Mouse (Mus musculus) heart, embryonic 16.5 days (tissue): ENCODE measurements around the gene Hs3st2. TPM values are rescaled to one million over a fixed set of nuclear protein-coding genes. Genes with fewer than 3 reads are reported as not detected.

Experiments used
- ATAC-seq: fragments of 200-750 bp; cut with Nextera tagmentation; replicated peaks from 2 replicates; pipeline ENCODE4 v1.8.0; 2017; ENCODE audit warnings: moderate number of reproducible peaks; ENCODE audit not compliant: insufficient read depth, low FRiP score; ENCODE audit errors: extremely low read depth
- H3K27ac ChIP-seq: fragments of 300-500 bp; sonication (generic); 2 replicates; pipeline ENCODE4 v1.5.1; 2014; ENCODE audit warnings: mild to moderate bottlenecking, low read length, control low read depth, moderate library complexity
- H3K27me3 ChIP-seq: fragments of 300-500 bp; sonication (generic); 2 replicates; pipeline ENCODE4 v1.6.1; 2014; ENCODE audit warnings: low read length, mixed read lengths; ENCODE audit not compliant: control insufficient read depth, insufficient read depth
- H3K36me3 ChIP-seq: fragments of 300-500 bp; sonication (generic); 2 replicates; pipeline ENCODE4 v1.6.1; 2014; ENCODE audit not compliant: control insufficient read depth, insufficient read depth
- H3K4me1 ChIP-seq: fragments of 300-500 bp; sonication (generic); 2 replicates; pipeline ENCODE4 v1.6.1; 2014; ENCODE audit warnings: low read length, mixed read lengths; ENCODE audit not compliant: control insufficient read depth, insufficient read depth
- H3K4me2 ChIP-seq: fragments of 300-500 bp; sonication (generic); 2 replicates; pipeline ENCODE4 v1.6.1; 2014; ENCODE audit warnings: low read depth, mild to moderate bottlenecking, control low read depth, low read length
- H3K4me3 ChIP-seq: fragments of 300-500 bp; sonication (generic); 2 replicates; pipeline ENCODE4 v1.5.1; 2014; ENCODE audit warnings: mild to moderate bottlenecking, control low read depth, low read length
- H3K9ac ChIP-seq: fragments of 300-500 bp; sonication (generic); 2 replicates; pipeline ENCODE4 v1.6.1; 2014; ENCODE audit warnings: low read length, control low read depth
- H3K9me3 ChIP-seq: fragments of 300-500 bp; sonication (generic); replicated peaks from 2 replicates; pipeline ENCODE4 v1.6.1; 2016; ENCODE audit warnings: low read length; ENCODE audit not compliant: control insufficient read depth
- WGBS: fragments of 180-500 bp; shearing (Covaris S2); extraction: QIAGEN DNeasy Blood & Tissue Kit; methylation state at CpG from one replicate; pipeline ENCODE4 v1.1.7; 2014; 5-methylcytosine and 5-hydroxymethylcytosine counted together
- polyA plus RNA-seq: library from polyadenylated mRNA; unstranded; fragments of >200 nt; fragmentation: Nextera tagmentation; extraction: Ambion mirVana; gene quantifications from 2 replicates; pipeline ENCODE4 v1.2.1, GENCODE M21; 2015

Gene Hs3st2
- polyA plus RNA-seq, 1 experiment from 2014 or later: 0.12 TPM

DNA sequence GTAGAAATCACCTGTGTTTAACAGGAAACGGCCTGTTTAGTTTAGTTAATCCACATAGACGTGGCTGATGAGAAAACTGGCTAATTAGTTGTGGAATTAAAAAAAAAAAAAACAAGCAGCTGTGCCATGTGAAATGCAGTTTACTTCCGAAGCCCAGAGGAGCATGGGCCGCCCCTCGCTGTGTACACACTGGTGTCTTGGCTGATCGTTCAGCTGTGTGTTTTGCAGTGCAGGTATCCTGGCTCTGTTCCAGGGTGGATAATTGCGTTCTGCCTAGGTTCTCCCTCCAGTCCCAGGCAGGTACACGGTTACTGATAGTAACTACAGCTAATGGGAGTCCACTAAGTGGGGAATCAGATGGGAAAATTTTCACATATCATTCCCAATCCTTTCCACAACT is 86.6 kb downstream of the Hs3st2 start:
- Histone ChIP-seq H3K4me1 (no peaks in the 10 kb centered on the region), H3K4me3 (no peak overlapping the region), H3K36me3 (no peaks in the 10 kb centered on the region), H3K27me3 (no peaks in the 10 kb centered on the region), H3K4me2 (no peak overlapping the region), H3K9ac (no peak overlapping the region), H3K27ac (no peak overlapping the region), H3K9me3 (no peaks in the 10 kb centered on the region)
- no peak for ATAC-seq
- WGBS: 63% methylated on average over 8 of the region's 8 CpGs

DNA sequence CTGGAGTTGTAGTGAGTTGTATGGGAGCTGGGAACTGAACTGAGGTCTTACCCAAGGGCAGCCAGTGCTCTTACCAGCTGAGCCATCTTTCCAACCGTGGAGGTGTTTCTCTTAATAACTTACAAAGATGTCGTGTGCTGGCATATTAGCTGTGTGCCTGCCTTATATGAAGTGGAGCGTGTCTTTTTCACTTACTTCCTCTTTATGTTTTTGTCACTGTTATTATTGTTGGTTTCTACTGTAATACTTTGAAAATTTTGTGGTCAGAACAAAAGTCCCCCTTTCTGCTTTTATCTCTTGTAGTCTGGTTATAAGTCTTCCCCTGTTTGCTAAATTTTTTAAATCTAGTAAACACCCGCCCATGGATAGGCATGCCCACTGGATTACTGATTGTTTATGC is 88.4 kb downstream of the Hs3st2 start:
- Histone ChIP-seq H3K4me2 (no peak overlapping the region), H3K27me3 (no peaks in the 10 kb centered on the region), H3K9ac (no peak overlapping the region), H3K27ac (no peak overlapping the region), H3K36me3 (no peaks in the 10 kb centered on the region), H3K4me3 (no peak overlapping the region), H3K9me3 (no peaks in the 10 kb centered on the region), H3K4me1 (no peaks in the 10 kb centered on the region)
- WGBS: 73% methylated on average over 4 of the region's 4 CpGs
- ATAC-seq: no peak

DNA sequence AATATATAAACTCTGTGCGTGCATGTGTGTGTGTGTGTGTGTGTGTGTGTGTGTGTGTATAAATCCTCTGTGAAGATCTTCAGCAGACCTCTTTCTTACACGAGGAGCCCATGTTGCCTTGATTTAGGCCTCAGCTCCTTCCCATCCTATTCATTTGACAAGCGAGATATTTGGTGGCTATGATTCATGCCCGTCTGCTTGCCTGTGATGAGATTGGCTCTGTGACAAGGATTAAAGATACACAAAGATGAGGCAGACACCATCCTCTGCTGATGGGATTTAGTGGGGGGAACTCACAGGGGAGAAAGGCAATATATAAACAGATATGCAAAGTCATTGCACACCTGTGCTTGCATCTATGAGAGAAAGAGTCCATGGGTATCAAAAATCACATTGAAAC is 92.9 kb downstream of the Hs3st2 start:
- H3K27ac ChIP-seq: no peak overlapping the region
- no peak for ATAC-seq
- 72% methylated on average over 4 of the region's 4 CpGs for WGBS

DNA sequence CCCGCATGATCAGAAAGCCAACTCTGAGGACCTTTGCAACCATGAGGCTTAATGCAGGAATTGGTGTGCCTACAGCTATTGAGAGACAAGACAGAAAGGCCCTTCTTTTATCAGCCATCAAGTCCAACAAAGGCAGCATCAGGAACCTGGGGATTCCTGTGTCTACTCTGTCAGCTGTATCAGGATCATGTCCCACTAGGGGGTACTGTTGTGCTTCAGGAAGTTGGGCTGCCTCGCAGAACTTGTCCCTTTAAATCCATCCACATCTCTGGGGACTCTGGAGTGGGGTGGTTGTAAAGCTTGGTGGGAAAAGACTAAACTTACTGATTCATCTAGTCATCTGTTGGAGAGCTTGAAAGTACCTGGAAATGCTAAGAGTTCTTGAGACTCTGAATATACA is 93.6 kb downstream of the Hs3st2 start:
- ATAC-seq: no peak
- no peaks in the 10 kb centered on the region for H3K36me3 ChIP-seq

More for the DNA sequence above, 92.9 kb downstream of the Hs3st2 start:
- Histone ChIP-seq H3K4me1 (no peaks in the 10 kb centered on the region), H3K9me3 (no peaks in the 10 kb centered on the region), H3K4me3 (no peak overlapping the region), H3K36me3 (no peaks in the 10 kb centered on the region), H3K27me3 (no peaks in the 10 kb centered on the region), H3K4me2 (no peak overlapping the region), H3K9ac (no peak overlapping the region)

DNA sequence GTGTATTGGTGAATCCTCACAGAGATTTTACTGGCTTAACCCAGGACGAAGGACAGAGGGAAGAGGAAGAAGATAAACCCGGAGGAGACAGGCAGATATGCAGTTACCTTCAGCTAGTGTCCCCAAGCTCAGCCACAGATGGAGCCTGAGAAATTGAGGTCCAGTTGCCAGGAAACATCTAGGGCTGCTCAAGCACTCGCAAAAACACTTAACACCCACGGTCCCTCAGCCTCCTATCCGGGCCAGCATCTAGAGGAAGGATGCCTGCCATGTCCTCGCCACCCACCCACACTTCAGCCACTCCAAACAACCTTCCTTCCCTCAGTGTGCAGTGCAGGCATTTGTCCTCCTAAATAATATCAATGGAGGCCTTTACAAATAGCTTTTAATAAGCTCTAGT is 95.6 kb downstream of the Hs3st2 start:
- Histone ChIP-seq H3K27me3 (no peaks in the 10 kb centered on the region), H3K36me3 (no peaks in the 10 kb centered on the region), H3K4me1 (no peaks in the 10 kb centered on the region), H3K9ac (no peak overlapping the region), H3K9me3 (no peaks in the 10 kb centered on the region), H3K4me3 (no peak overlapping the region), H3K4me2 (no peak overlapping the region), H3K27ac (no peak overlapping the region)
- no peak for ATAC-seq
- WGBS: 54% methylated on average over 6 of the region's 6 CpGs

More for the DNA sequence above, 93.6 kb downstream of the Hs3st2 start:
- H3K9ac ChIP-seq: no peak overlapping the region
- no peak overlapping the region for H3K4me2 ChIP-seq
- no peaks in the 10 kb centered on the region for H3K27me3 ChIP-seq
- WGBS: 65% methylated on average over 2 of the region's 2 CpGs
- H3K4me3 ChIP-seq: no peak overlapping the region
- no peak overlapping the region for H3K27ac ChIP-seq
- no peaks in the 10 kb centered on the region for H3K4me1 ChIP-seq
- H3K9me3 ChIP-seq: no peaks in the 10 kb centered on the region

DNA sequence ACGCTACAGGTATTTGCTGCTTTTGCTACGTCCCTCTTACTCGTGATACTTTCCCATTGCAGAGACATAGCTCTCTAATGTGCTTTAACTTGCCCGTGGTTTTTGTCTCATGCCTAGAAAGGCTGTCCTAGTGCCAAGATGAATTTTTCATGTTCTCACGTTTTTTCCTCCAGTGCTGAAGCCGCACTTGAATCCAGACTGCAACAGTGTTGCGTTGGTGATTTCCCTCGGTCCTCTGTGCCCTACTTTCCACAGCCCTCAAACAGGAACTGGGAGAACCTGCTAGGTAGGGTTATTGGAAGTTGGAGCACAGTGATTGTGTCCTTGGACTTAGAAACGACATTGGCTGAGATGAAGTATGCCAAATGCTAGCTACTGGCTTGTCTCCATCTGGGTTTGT is 97.7 kb downstream of the Hs3st2 start:
- WGBS: 72% methylated on average over 9 of the region's 9 CpGs
- H3K27me3 ChIP-seq: no peaks in the 10 kb centered on the region

DNA sequence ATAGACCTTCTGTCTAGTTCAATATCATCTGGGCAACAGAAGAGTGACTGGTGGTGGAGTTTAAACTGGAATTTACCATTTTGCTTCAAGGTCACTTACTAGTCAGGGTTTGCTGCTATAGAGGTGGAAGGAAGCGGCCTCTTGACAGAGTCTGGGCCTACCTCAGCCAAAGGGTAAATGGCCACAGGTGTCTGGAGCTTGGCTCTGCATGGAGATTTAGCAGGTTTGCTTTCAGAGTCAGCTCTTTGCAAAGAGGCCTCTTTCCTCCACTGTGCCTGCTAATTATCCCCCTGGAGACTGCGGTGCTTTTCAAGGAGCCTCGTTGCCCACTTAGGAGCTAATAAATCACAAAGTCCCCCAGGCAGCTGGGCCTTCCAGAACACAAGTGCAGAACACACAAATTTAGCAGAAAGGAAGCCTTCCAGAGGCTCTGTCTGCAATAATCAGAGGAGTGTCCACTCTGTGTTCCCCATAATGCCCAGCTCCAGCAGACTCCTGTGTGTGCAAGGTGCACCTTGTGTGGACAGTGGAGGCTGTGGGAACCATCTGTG is 99.9 kb downstream of the Hs3st2 start:
- Histone ChIP-seq H3K27ac (no peak overlapping the region), H3K4me2 (no peak overlapping the region), H3K9me3 (no peaks in the 10 kb centered on the region), H3K4me1 (no peaks in the 10 kb centered on the region), H3K36me3 (no peaks in the 10 kb centered on the region), H3K9ac (no peak overlapping the region), H3K4me3 (no peak overlapping the region), H3K27me3 (no peaks in the 10 kb centered on the region)
- 65% methylated on average over 3 of the region's 3 CpGs for WGBS
- ATAC-seq: no peak

More for the DNA sequence above, 97.7 kb downstream of the Hs3st2 start:
- no peak for ATAC-seq
- no peak overlapping the region for H3K27ac ChIP-seq
- no peaks in the 10 kb centered on the region for H3K36me3 ChIP-seq
- no peaks in the 10 kb centered on the region for H3K4me1 ChIP-seq
- H3K4me2 ChIP-seq: no peak overlapping the region
- no peaks in the 10 kb centered on the region for H3K9me3 ChIP-seq
- no peak overlapping the region for H3K4me3 ChIP-seq
- no peak overlapping the region for H3K9ac ChIP-seq

DNA sequence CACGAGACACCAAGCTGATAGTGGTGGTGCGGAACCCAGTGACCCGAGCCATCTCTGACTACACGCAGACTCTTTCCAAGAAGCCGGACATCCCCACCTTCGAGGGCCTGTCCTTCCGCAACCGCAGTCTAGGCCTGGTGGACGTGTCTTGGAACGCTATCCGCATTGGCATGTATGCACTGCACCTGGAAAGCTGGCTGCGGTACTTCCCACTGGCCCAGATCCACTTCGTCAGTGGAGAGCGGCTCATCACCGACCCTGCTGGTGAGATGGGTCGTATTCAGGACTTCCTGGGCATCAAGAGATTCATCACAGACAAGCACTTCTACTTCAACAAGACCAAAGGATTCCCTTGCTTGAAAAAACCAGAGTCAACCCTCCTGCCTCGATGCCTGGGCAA is 108.9 kb downstream of the Hs3st2 start:
- ATAC-seq: no peak
- Histone ChIP-seq H3K4me1 (no peaks in the 10 kb centered on the region), H3K27me3 (no peaks in the 10 kb centered on the region), H3K9me3 (no peaks in the 10 kb centered on the region), H3K9ac (no peak overlapping the region), H3K27ac (no peak overlapping the region), H3K36me3 (no peaks in the 10 kb centered on the region), H3K4me3 (no peak overlapping the region), H3K4me2 (no peak overlapping the region)
- 81% methylated on average over 17 of the region's 17 CpGs for WGBS

DNA sequence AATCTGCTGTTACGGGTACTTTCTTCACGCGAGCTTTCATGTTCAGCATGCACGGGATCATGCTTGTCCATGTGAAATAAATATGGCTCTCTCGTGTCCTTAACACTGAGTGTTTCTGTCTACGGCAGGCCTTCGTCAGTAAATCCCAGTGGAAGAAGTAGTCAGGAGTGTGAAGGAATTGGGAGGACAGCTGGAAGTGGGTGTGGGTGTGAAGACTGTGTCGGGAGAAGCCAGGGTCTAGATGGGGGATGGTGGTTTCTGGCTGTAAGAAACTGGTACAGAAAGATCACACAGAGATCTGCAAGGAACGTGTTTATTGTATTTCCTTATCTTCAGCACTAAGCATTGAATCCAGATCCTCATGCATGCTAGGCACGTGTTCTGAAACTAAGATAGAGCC is 110.0 kb downstream of the Hs3st2 start:
- Histone ChIP-seq H3K27me3 (no peaks in the 10 kb centered on the region), H3K4me1 (no peaks in the 10 kb centered on the region), H3K4me2 (no peak overlapping the region), H3K9ac (no peak overlapping the region), H3K36me3 (no peaks in the 10 kb centered on the region), H3K27ac (no peak overlapping the region), H3K9me3 (no peaks in the 10 kb centered on the region), H3K4me3 (no peak overlapping the region)
- ATAC-seq: no peak
- WGBS: 43% methylated on average over 10 of the region's 10 CpGs
